Mouse (Mus musculus) right cerebral cortex, postnatal 36 days (tissue): ENCODE measurements at regions not wholly inside any gene's neighbourhood (a gene's known extent, or its start where the extent isn't known, plus 50 kb on each side); places are given as distances from the start of the nearest gene placed in this dataset.

Experiments
- DNase-seq, 2 experiments: peaks; one replicate each; pipeline ENCODE4 v3.0.0; 2022; ENCODE audit warnings: low spot score in 2 of 2, mixed read lengths in 1 of 2

DNA sequence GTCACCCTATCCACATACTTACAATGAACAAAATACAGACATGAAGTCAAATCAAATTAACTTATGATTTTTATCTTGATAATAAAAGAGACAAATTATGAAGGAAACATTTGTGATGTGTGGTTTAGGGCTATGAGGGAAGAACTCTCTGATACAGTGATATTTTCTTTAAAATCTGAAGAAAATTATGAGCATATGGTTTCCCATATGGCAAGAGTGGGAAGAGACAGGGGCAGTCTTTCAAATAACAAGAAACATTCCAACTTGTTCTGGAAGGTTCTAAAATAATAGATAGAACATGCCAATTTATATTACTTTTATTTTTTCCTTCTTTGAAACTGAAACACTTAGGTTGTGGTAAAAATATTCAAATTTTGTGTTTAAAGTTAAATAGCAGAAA lies 1585.3 kb upstream of the B3galt2 start:
- DNase-seq = no peak
